Mouse (Mus musculus) splenic B cell, adult 2 months (primary cell): ENCODE results near the gene Bub1b.
A peak's percentile ranks its signal among the peaks of the same experiment; 100 is the strongest.

Experiments
- DNase-seq: peaks from one replicate; pipeline ENCODE4 v3.0.0-alpha.2; 2011; ENCODE audit warnings: low read depth, low spot score
- H3K27me3 ChIP-seq: 2 replicates; pipeline ENCODE4 v1.6.1; 2012; ENCODE audit warnings: mild to moderate bottlenecking, low read length, moderate library complexity, mixed read lengths; ENCODE audit not compliant: control insufficient read depth, poor library complexity, insufficient read depth, severe bottlenecking
- H3K36me3 ChIP-seq: 2 replicates; pipeline ENCODE4 v1.6.1; 2012; ENCODE audit warnings: mild to moderate bottlenecking, low read length, moderate library complexity, mixed read lengths; ENCODE audit not compliant: control insufficient read depth, poor library complexity, insufficient read depth, severe bottlenecking

The Bub1b gene

DNA sequence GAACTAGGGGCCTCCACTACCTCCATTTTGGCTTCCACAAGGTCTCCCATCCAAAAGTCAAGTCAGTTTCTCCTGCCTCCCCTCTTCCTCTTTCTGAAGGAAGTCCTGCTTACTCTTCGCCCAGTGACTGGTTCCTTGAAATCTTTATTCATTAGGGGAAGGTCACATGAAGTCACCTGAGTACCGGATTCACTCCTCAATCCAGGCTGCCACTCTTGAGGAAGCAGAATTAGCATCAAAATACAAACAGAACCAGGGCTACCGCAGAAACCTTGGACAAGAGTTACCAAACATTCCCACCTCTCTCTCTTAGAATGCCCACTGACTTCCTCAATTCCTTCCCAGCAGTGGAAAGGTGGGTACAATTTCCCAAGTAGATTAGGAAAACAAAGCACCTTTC, 10.3 kb upstream of the Bub1b start:
- Histone ChIP-seq H3K36me3 (no peaks in the 10 kb centered on the region), H3K27me3 (no peaks in the 10 kb centered on the region)
- DNase-seq = no peak

DNA sequence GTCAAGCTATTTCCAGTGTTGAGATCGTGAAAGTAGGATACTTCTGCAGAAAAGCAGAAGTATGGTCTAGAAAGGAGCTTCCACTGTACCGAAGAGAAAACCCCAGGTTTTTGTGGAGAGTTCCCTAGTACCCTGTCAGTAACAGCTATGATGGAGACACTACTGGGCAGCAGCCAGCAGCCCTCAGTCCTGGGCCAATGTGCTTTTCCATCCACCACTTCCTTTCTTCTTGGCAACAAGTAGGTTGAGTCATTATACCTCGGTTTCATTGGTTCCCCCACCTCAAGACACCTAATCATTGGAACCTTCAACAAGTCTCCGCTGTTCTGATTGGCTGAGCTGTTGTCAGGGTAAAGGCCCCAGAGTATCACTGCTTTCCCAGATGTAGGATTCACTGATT, 6.9 kb upstream of the Bub1b start:
- no peaks in the 10 kb centered on the region for H3K36me3 ChIP-seq
- DNase-seq = no peak
- no peaks in the 10 kb centered on the region for H3K27me3 ChIP-seq

DNA sequence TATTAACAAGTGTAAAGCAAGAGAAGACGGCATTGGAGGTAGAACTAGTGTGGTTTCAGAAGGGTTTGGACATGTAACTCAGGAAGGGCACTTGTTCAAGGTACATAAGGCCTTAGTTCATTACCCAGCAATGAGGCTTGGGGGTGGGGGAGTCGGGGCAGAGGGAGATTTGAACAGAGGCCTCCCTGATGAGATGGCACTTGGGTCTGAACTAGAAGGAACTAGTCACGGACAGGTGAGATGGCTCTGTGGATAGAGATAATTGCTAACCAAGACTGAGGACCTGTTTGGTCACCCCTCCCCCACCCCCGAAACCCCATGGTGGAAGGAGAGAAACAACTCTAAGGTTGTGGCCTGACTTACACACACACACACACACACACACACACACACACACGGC, 1.1 kb downstream of the Bub1b start:
- DNase-seq = no peak
- Histone ChIP-seq H3K27me3 (no peaks in the 10 kb centered on the region), H3K36me3 (no peaks in the 10 kb centered on the region)

- peak; percentile 25 for DNase-seq
- Histone ChIP-seq H3K27me3 (no peaks in the 10 kb centered on the region), H3K36me3 (no peaks in the 10 kb centered on the region)
Observed at GRCm38 (mm10) chr2:118601599-118602263, 3.7 kb downstream of the Bub1b start.

DNA sequence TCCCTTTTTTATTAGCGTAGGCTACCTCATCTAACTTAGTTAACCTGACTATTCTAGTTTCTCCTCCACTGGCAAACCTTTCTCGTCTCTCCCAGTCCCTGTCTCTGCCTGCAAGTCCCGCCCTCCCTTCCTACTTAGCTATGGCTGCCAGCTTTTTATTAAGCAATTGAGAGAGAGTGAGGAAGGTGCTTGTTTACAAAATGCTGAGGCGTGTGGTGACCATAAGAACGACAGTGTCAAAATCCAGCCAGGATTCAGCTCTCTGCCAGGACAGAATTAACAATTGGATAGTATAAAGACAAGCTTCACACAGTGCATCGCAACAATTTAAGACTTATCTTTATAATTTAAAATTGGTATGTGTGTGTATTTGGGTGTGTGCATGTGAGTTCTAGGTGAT, 6.1 kb downstream of the Bub1b start:
- Histone ChIP-seq H3K36me3 (no peaks in the 10 kb centered on the region), H3K27me3 (no peaks in the 10 kb centered on the region)
- no peak for DNase-seq

DNA sequence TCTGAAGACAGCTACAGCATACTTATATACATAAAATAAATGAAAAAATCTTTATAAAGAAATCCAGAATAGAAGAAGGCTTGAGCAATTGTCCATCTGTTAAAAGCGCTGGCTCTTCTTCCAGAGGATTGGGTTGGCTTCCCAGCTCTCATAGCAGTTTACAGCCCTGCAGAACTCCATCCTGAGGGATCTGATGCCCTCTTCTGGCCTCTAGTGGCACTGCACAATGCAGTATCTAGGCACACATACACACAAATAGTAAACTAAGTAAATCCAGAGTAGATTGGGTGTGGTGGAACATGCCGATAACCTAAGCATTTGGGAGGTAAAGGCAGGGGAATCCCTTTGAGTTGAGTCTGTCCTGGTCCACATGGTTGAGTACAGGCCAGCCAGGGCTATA, 8.0 kb downstream of the Bub1b start:
- no peaks in the 10 kb centered on the region for H3K27me3 ChIP-seq
- peak; percentile 79 for DNase-seq
- no peaks in the 10 kb centered on the region for H3K36me3 ChIP-seq

- DNase-seq = no peak
- no peaks in the 10 kb centered on the region for H3K27me3 ChIP-seq
- no peaks in the 10 kb centered on the region for H3K36me3 ChIP-seq
Observed at GRCm38 (mm10) chr2:118606976-118607375, 9.0 kb downstream of the Bub1b start.

GRCm38 (mm10) chr2:118618013-118618412, 20.0 kb downstream of the Bub1b start:
- H3K36me3 ChIP-seq = no peaks in the 10 kb centered on the region
- H3K27me3 ChIP-seq = no peaks in the 10 kb centered on the region
- DNase-seq = no peak

GRCm38 (mm10) chr2:118620101-118620500, 22.1 kb downstream of the Bub1b start:
- Histone ChIP-seq H3K27me3 (no peaks in the 10 kb centered on the region), H3K36me3 (no peaks in the 10 kb centered on the region)
- no peak for DNase-seq

- DNase-seq = peak; percentile 85
- Histone ChIP-seq H3K27me3 (no peaks in the 10 kb centered on the region), H3K36me3 (no peaks in the 10 kb centered on the region)
Observed at GRCm38 (mm10) chr2:118620608-118621007, 22.6 kb downstream of the Bub1b start.

- no peak for DNase-seq
- H3K36me3 ChIP-seq = no peaks in the 10 kb centered on the region
Observed at GRCm38 (mm10) chr2:118629276-118629675, 31.3 kb downstream of the Bub1b start.

DNA sequence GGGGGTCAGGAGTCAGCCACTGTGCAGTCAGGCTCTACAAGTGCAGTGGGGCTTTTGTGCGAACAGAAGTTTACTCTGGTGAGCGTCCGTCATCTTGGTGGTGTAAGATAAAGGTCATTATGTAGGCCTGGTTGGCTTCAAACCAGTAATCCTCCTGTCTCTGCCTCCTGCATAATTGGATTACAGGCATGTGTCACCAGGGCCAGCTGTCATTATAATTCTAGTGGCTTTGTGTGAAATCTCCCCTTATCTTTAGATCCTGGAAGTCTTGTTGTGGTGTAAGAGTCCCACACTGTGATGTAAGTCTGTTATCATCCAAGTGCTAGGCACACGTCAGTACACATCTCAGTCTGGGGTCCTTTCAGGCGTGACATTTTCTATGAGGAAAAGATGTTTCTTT, 35.4 kb downstream of the Bub1b start:
- DNase-seq = no peak
- H3K27me3 ChIP-seq = no peaks in the 10 kb centered on the region; the same call in 1 of the 2 replicates
- no peaks in the 10 kb centered on the region for H3K36me3 ChIP-seq

More at GRCm38 (mm10) chr2:118629276-118629675, 31.3 kb downstream of the Bub1b start:
- H3K27me3 ChIP-seq = no peaks in the 10 kb centered on the region; the same call in 1 of the 2 replicates

DNA sequence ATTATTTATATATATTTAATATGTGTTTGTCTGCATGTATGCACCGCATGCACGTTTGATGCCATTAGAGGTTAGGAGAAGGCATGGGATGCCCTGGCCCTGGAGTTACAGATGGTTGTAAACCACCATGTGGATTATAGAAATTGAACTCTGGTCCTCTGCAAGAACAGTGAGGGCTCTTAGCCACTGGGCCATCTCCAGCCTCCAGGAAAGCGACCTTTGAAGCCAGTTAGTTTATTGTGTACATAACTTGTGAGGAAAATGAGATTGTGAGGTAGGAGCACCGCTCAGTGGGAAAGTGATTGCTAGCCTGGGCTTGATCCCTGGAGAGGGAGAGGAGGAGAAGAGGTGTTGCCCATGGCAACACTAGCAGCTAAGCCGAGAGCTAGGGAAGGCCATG, 39.2 kb downstream of the Bub1b start:
- H3K36me3 ChIP-seq = no peaks in the 10 kb centered on the region
- no peaks in the 10 kb centered on the region for H3K27me3 ChIP-seq
- DNase-seq = no peak

DNA sequence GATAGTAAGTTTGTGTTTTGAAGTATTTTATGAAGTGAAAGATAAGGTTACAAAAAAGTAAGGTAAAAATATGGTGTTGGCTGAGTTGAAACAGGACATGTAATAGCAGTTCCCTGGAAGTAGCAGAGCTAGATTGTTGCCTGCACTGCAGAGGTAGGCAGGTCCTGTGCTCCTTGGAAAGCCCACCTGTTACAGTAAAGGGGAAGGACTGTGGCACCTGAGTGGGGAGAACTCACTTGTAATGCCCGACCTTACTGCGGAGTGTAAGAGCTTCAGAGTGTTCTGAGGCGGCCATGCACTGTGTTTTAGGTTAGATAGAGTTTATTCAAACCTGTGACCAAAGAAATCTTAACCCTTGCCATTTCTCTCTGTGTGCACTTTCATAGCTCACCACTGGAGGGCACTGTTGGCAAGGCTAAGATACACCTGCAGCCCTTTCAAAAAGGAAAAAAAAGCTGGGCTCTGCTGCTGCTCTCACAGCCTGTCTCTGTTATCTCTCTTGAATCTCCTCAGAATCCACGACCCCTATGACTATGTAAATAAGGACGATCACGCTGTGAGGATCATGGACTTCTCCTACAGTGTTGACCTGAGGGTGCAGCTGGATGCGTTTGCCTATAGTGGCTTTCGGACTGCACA, 40.0 kb downstream of the Bub1b start:
- Histone ChIP-seq H3K27me3 (no peaks in the 10 kb centered on the region), H3K36me3 (no peaks in the 10 kb centered on the region)
- DNase-seq = peak; percentile 90

DNA sequence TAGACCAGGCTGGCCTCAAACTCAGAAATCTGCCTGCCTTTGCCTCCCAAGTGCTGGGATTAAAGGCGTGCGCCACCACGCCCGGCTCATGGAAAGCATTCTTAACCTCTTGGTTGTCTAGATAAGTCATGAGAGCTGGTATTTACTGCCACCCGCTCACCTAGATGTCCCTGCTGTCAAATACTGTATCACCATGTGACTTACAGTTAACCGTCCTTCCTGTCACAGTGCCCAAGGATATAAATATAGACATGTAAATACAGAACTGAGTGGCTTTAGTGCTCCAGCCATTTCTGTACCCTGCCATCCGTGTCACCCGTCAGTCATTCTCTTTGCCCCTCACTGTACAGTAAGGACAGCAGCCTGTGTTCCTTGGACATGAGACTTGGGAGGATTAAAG, 40.7 kb downstream of the Bub1b start:
- Histone ChIP-seq H3K27me3 (no peaks in the 10 kb centered on the region), H3K36me3 (no peaks in the 10 kb centered on the region)
- DNase-seq = peak; percentile 78

GRCm38 (mm10) chr2:118641147-118641546, 43.1 kb downstream of the Bub1b start:
- Histone ChIP-seq H3K27me3 (no peaks in the 10 kb centered on the region), H3K36me3 (no peaks in the 10 kb centered on the region)
- peak; percentile 53 for DNase-seq
